Mouse (Mus musculus): ENCODE data around the gene Pawr.

- no peak for TF ChIP-seq CTCF (IDR thresholded peaks at IDR 0.05; ENCODE audit: borderline replicate concordance, control insufficient read depth, extremely low read depth, insufficient read depth, low read length, poor library complexity)
- no peak for TF ChIP-seq POLR2A (IDR thresholded peaks at IDR 0.05; ENCODE audit: control insufficient read depth, extremely low read depth, insufficient read depth, low read length, poor library complexity)
Measured at GRCm38 (mm10) chr10:108313845-108314244, 18.1 kb upstream of the Pawr start.

Measured in thymus, adult 2 months (tissue).